Mouse (Mus musculus) ovary, postnatal 14 days (tissue): ENCODE data around the gene Ttc9c.

Experiments used
- DNase-seq: peaks from one replicate; pipeline ENCODE4 v3.0.0; 2022; ENCODE audit warnings: low spot score

The Ttc9c gene

GRCm38 (mm10) chr19:8774086-8774835, 44.9 kb downstream of the Ttc9c start, which contains the start of gene Tmem179b:
Gene Tmem179b (minus strand): TSS chr19:8774467.
- peak; percentile 97 for DNase-seq

GRCm38 (mm10) chr19:8773409-8773808, 45.7 kb downstream of the Ttc9c start:
- DNase-seq, result no peak

GRCm38 (mm10) chr19:8772996-8773395, 46.1 kb downstream of the Ttc9c start:
- DNase-seq, result no peak

GRCm38 (mm10) chr19:8770567-8771270, 48.4 kb downstream of the Ttc9c start, which contains the start of gene Tmem223:
Gene Tmem223 (plus strand): TSS chr19:8770996.
- DNase-seq, result peak; percentile 68

- no peak for DNase-seq
These were observed 53.6 kb downstream of the Ttc9c start for GRCm38 (mm10) chr19:8765562-8765961.

- DNase-seq, result no peak
These were observed 55.9 kb downstream of the Ttc9c start for GRCm38 (mm10) chr19:8763276-8763675.

GRCm38 (mm10) chr19:8760757-8761156, 58.4 kb downstream of the Ttc9c start:
- no peak for DNase-seq
